Mouse (Mus musculus) right cerebral cortex, postnatal 25 days (tissue): ENCODE measurements around the gene Klhl6.
"Not testable (repeated sequence)": the region's sequence is repeated elsewhere in the genome, so short reads cannot be mapped to it uniquely, and the experiment has no call there.

Experiments
- DNase-seq: peaks from one replicate; pipeline ENCODE4 v3.0.0; 2022

Klhl6 gene

GRCm38 (mm10) chr16:19982537-19983257, at the start of gene Klhl6:
TSS of gene Klhl6 (minus strand) at chr16:19983037.
- DNase-seq: no peak

DNA sequence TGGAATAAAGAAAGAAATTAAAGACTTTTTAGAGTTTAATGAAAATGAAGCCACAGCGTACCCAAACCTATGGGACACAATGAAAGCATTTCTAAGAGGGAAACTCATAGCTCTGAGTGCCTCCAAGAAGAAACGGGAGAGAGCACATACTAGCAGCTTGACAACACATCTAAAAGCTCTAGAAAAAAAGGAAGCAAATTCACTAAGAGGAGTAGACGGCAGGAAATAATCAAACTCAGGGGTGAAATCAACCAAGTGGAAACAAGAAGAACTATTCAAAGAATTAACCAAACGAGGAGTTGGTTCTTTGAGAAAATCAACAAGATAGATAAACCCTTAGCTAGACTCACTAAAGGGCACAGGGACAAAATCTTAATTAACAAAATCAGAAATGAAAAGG, 44.4 kb upstream of the Klhl6 start:
- not testable (repeated sequence) for DNase-seq

DNA sequence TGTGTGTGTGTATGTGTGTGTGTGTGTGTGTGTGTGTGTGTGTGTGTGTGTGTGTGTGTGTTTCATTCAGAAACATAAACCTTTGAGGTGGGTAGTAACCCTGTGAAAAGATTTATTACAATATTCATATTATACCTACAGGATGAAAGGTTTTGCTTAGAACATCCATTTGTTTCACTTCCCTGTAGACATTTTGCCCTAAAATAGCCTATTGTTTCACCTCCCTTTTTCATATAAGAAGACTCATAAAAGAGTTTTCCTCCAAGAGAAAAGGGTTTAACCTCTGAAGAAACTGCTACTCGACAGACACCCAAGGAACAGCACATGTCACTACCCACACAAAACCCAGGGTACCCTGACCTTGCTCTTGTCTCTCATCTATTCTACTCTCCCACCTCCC, 40.0 kb upstream of the Klhl6 start:
- no peak for DNase-seq

DNA sequence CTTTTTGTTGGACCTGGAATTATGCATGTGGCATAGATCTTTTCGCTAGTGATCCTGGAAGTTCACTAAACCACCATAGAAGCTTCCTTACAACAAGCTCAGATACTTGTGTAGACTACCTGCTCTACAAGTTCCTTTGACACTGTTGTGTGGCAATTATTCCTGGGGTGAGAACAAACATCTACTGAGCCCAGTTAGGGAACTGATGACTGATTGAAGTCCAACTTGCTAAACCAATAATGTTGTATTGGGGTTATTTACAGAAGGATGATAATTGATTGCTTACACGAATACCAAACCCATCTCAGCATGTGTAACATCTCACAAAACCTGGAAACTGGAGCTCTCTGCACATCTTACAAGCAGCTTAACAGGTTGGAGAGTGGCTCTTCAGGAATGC, 39.0 kb upstream of the Klhl6 start:
- no peak for DNase-seq

DNA sequence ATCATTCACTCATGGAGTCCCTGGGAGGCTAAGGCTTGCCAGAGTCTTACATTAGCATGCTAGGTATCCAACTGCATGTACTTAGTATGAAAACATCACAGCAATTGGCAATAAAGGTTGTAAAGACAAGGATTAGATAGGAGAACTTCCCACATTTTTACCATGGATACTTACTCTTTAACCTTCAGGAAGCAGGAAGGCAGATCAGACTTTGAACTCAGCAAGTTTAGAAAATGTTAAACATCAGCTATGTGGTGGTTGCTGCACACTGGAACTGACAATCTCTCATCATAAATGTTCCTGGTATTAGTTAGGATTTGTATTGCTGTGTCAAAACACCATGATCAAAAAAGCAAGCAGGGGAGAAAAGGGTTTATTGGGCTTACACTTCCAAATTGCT, 29.8 kb upstream of the Klhl6 start:
- no peak for DNase-seq

DNA sequence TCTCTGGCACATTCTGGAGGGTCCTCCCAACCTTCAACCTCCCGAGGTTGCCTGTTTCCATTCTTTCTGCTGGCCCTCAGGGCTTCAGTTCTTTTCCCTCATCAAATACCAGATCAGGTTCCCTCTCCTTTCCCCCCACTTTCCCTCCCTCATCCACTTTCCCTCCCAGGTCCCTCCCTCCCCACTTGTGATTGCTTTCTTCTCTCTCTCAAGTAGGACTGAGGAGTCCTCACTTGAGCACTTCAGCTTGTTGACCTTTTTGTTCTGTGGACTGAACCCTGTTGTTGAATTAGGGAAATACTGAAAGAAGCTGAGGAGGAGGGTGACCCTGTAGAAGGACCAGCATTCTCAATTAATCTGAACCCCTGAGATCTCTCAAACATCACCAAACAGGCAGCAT, 23.2 kb upstream of the Klhl6 start:
- no peak for DNase-seq

- not testable (repeated sequence) for DNase-seq
Observed at GRCm38 (mm10) chr16:20000286-20000685, 17.4 kb upstream of the Klhl6 start.

- DNase-seq: no peak
Observed at GRCm38 (mm10) chr16:19997616-19998015, 14.8 kb upstream of the Klhl6 start.

GRCm38 (mm10) chr16:19996913-19997312, 14.1 kb upstream of the Klhl6 start:
- not testable (repeated sequence) for DNase-seq

DNA sequence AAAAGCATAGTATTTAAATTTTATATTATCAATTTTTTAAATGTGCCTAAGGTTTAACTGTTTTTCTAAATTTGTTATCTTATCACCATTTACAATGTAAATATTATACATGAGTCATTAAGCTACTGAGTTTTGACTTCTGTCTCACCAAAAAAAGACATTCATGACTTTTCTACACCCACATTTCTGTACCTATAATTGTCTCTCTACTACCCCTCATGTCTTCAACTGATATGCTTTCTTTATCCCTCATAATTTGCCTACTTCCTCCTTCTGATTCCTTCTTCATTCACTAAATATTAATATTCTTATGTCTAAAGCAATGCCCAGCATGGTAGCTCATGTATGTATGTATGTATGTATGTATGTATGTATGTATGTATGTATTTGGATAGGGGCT, 13.0 kb upstream of the Klhl6 start:
- DNase-seq: no peak

GRCm38 (mm10) chr16:19993278-19993677, 10.4 kb upstream of the Klhl6 start:
- no peak for DNase-seq

GRCm38 (mm10) chr16:19990536-19990935, 7.7 kb upstream of the Klhl6 start:
- DNase-seq: no peak

DNA sequence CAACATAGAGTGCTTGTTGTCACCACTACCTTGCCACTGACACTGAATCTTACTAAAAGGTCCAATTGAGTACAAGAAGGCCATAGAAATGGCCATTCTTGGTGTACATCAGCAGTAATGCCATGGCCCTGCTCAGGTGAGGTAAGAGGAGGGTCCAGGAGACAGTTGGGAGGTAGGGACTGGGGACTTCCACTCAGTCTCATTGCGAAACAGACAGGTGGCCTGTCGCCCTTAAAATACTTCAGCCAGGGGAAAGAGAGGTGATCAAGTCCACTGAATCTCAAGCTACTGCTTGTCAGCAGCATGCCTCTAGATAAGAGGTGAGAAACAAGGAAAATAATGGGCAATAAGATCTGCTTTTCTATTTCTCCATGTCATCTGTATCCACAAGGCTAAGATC, 4.8 kb upstream of the Klhl6 start:
- no peak for DNase-seq

DNA sequence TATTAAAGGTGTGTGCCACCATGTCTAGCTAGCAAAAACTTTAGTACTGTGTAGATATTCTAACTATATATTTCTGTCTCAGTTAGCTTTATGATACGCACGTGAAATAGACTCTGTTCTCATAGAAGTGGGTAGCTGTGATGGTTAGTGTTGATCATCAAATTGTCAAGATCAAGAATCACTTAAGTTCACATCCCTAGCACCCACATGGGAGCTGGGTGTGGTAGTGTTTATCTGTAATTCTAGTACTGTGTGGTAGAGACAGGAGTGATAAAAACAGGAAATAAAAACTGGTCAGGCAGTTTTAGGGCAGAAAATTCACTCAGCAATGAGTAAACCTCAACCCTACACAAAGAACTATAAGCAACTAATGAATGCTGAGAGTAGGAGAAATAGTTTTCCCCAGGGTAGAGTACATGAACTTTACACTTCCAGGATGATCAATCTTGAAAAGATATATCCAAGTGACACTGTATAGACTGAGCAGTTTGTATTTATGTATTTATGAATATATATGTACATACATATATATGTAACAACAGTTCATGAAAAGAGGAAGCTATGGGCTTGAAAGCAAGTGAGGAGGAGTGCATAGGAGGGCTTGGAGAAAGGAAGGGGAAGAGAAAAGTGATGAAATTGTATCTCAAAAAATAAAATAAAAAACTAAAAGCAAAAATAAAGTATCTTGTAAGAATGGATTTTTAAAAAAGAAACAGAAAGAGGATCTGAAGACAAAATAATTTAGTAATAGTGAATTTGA, 2.2 kb upstream of the Klhl6 start:
- no peak for DNase-seq

DNA sequence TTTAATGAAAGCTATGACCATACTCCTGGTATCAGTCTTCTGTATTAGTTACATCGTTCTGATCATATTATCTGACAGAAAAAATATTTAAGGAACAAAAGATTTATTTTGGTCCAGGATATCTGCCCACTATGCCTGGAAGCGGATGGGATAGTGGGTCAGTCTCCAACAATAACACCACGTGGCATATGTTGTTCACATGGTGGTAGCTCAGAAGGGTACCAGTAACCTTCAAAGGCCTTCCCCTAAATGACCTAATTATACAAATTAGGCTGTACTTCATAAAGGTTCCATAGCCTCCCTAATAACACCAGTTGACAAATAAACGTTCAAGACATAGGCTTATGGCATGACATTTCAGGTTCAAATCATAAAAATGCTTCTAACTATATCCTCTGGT, 722 bp upstream of the Klhl6 start:
- DNase-seq: no peak

DNA sequence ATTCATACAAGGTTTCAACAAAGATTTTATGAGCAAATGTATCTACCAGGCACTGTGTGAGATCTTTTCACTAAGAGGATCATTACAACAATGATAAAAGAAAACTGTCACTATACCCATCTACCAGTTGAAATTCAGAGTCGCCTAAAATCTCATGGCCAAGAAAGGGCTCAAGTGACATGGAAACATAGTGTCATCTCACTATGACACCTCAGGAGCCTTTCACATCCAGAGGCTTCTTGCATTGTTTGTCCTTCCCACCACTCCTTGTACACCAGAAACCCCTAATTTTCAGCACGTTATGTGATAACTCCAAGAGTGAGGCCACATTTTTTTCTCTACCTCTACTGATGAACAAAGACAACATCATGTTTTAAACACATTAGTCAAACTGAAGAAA, 1.2 kb downstream of the Klhl6 start:
- DNase-seq: no peak

GRCm38 (mm10) chr16:19981006-19981405, 1.8 kb downstream of the Klhl6 start:
- no peak for DNase-seq

DNA sequence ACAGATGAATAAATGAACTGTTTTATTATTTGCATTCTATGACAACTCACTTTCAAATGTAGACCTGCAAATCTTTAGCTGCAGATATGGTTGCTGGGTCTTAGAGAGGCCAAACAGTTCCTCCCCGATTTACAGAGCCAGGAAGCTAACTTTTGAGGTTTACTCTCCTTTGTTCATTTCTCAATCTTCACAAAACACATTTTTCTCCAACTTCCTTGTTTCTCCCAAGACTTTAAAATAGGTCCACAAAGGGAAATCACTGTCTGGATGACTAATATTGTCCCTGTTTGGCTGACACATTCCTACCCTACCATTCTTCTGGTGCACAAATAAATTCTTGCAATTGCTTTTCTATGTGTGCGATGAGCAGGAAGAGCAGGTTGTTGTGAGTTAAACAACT, 3.1 kb downstream of the Klhl6 start:
- DNase-seq: no peak

DNA sequence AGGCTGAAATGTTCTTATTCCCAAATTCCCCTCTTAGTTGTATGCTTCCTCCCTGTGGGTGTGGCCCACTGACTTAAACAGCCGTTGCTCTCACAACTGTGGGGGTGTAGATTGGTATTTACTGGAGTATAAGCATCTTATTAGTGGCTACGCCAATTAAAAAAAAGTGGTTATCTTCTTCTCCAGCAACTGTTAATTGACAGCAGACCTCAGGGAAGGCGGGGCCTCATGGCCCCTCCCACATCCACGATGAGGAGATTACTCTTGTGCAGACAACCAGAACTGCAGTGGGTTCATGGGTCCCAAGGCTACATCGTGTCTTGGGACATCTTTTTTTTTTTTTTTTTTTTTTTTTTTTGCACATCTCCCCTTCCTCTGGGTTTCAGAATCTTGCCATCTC, 5.6 kb downstream of the Klhl6 start:
- DNase-seq: no peak

DNA sequence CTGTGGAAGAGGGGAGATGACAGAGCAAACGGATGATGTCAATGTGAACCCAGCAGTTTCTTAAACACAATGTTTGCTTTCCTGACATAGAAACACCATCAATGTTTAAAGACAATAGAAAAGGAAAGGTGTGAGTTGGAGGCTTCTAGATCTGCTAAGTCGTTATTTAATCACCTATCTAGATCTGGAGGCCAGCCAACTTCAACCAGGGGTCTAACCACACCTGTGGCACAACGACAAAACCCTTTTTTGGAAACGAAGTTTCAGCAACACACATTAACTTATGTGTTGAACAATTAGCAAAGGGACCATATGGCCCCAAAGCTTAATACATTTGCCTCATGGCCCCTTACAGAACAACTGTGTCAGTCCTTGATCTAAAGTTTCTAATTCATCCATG, 6.0 kb downstream of the Klhl6 start:
- DNase-seq: no peak

DNA sequence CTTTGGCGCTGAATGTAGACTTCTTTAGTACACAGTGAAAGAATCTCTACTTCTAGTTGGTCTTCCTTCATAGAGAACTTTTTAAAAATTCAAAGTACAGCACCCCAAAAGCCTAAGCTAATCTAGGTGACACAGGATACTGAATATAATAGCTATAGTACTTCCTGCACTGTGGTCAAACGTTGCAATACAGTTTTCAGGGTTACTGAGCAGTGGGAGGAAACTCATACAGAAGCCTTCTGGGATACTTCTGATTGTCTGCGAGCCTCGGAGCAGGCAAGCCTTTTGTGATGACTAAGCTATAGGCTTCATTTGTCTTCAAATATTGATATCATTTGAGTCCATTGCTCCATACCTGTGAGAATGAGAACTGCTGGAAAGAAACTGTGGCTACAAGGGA, 7.4 kb downstream of the Klhl6 start:
- no peak for DNase-seq

- no peak for DNase-seq
Observed at GRCm38 (mm10) chr16:19973480-19973879, 9.4 kb downstream of the Klhl6 start.

GRCm38 (mm10) chr16:19972736-19973350, 10.0 kb downstream of the Klhl6 start:
- no peak for DNase-seq

DNA sequence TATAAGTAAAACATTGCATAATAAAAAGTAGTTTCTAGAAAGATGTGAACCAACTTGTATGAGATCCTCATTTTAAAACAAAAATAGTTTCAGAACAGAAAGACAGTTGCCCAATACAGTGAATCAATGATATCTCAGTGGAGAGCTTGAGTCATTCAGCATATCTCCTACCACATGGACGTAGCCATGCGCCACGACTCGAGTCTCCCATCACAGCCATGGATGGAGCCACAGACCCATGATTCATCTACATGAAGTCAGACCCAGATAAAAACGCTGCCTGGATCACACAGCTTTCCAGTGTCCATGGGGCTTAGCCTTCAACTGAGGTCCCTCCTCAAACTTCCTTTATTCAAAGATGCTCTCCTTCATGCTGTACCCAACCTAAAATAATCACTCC, 13.3 kb downstream of the Klhl6 start:
- DNase-seq: no peak
